Mouse (Mus musculus): ENCODE measurements around the gene Isl1.

DNA sequence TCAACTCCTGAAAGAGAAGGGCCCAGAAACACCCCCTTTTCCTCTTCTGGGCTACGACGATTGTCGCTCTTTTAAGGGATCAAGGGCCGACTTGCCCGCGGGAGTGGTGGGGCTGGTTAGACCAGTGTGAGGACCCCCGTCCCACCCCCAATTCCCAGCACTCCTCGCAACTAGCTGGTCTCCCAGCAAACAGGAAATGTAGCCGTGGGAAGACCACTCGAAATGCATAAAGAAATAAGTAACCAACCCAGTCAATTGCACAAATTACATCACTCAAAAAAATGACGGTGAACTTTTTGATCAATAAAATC is 15.4 kb downstream of the Isl1 start:
- no peak for TF ChIP-seq CTCF (IDR thresholded peaks at IDR 0.05)
- TF ChIP-seq EP300 (IDR thresholded peaks at IDR 0.05) = no peak

All from lung, postnatal 0 days (tissue).